Mouse (Mus musculus) intestine, postnatal 0 days (tissue): Measurements from ENCODE around the gene Gm1113. TPM values are rescaled to one million over a fixed set of nuclear protein-coding genes. Genes with fewer than 3 reads are reported as not detected.

Source experiments
- ATAC-seq: fragments of 200-750 bp; cut with Nextera tagmentation; 2 replicates; pipeline ENCODE4 v1.8.0; 2017; ENCODE audit warnings: mild to moderate bottlenecking, moderate TSS enrichment, moderate library complexity
- H3K27ac ChIP-seq: fragments of 300-500 bp; sonication (generic); 2 replicates; pipeline ENCODE4 v1.5.1; 2014; ENCODE audit warnings: mild to moderate bottlenecking, low read depth, low read length, moderate library complexity
- H3K27me3 ChIP-seq: fragments of 300-500 bp; sonication (generic); replicated peaks from 2 replicates; pipeline ENCODE4 v1.6.1; 2014; ENCODE audit warnings: low read length, mixed read lengths; ENCODE audit not compliant: control insufficient read depth, insufficient read depth
- H3K36me3 ChIP-seq: fragments of 300-500 bp; sonication (generic); 2 replicates; pipeline ENCODE4 v1.6.1; 2014; ENCODE audit warnings: mild to moderate bottlenecking, moderate library complexity; ENCODE audit not compliant: control insufficient read depth, insufficient read depth
- H3K4me1 ChIP-seq: fragments of 300-500 bp; sonication (generic); replicated peaks from 2 replicates; pipeline ENCODE4 v1.6.1; 2014; ENCODE audit warnings: antibody characterized with exemption, low read length, mixed read lengths; ENCODE audit not compliant: control insufficient read depth, insufficient read depth
- H3K4me2 ChIP-seq: fragments of 300-500 bp; sonication (generic); replicated peaks from 2 replicates; pipeline ENCODE4 v1.6.1; 2014; ENCODE audit warnings: low read depth, mild to moderate bottlenecking, moderate library complexity
- H3K4me3 ChIP-seq: fragments of 300-500 bp; sonication (generic); 2 replicates; pipeline ENCODE4 v1.5.1; 2014; ENCODE audit warnings: low read depth, low read length
- H3K9ac ChIP-seq: fragments of 300-500 bp; sonication (generic); 2 replicates; pipeline ENCODE4 v1.6.1; 2014; ENCODE audit warnings: mild to moderate bottlenecking, low read depth, low read length
- H3K9me3 ChIP-seq: fragments of 300-500 bp; sonication (generic); 2 replicates; pipeline ENCODE4 v1.6.1; 2016; ENCODE audit warnings: mixed run types; ENCODE audit not compliant: control insufficient read depth
- CTCF ChIP-seq: sonication (generic); IDR thresholded peaks from 2 replicates; pipeline ENCODE4 v1.5.1; 2016; ENCODE audit warnings: low read depth, mild to moderate bottlenecking, control low read depth, antibody characterized with exemption, moderate library complexity
- WGBS: fragments of 180-500 bp; shearing (Covaris S2); extraction: QIAGEN DNeasy Blood & Tissue Kit; methylation state at CpG from one replicate; pipeline ENCODE4 v1.1.7; 2014; 5-methylcytosine and 5-hydroxymethylcytosine counted together
- polyA plus RNA-seq: library from polyadenylated mRNA; unstranded; fragments of >200 nt; fragmentation: Nextera tagmentation; extraction: Ambion mirVana; gene quantifications from 2 replicates; pipeline ENCODE4 v1.2.1, GENCODE M21; 2015

Gm1113 gene
- polyA plus RNA-seq, 1 experiment from 2014 or later: not detected

GRCm38 (mm10) chr9:35535110-35535509 is 17.0 kb upstream of the Gm1113 start:
- Histone ChIP-seq H3K9me3 (no peaks in the 10 kb centered on the region), H3K27ac (no peak overlapping the region), H3K4me3 (no peak overlapping the region), H3K4me1 (no peaks in the 10 kb centered on the region), H3K27me3 (no peaks in the 10 kb centered on the region), H3K4me2 (no peak overlapping the region), H3K9ac (no peak overlapping the region), H3K36me3 (no peaks in the 10 kb centered on the region)
- TF ChIP-seq CTCF: peak; percentile 92
- WGBS: 1% methylated on average over 2 of the region's 2 CpGs
- peak; percentile 72 for ATAC-seq

DNA sequence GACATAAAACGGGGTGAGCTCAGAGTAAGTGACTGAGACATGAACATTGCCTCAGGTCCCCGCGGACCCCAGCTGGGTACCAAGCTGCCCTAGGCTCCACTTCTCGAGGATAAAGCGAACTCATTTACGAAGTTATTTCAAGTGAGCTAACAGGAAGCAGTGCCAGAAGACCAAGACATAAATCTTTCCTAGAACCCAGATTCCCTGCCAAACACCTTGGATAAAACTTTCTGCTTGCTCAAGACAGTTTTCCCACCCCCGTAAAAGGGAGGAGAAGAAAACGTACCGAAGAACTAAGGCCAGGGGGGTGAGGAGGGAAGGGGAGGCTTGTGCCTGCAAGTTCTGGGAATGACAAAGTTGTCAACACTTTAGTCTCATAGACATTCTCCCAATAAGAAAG is 15.2 kb upstream of the Gm1113 start:
- Histone ChIP-seq H3K27ac (no peak overlapping the region), H3K4me1 (no peaks in the 10 kb centered on the region), H3K27me3 (no peaks in the 10 kb centered on the region), H3K4me3 (no peak overlapping the region), H3K36me3 (no peaks in the 10 kb centered on the region), H3K9ac (no peak overlapping the region), H3K9me3 (no peaks in the 10 kb centered on the region), H3K4me2 (no peak overlapping the region)
- no peak for ATAC-seq
- no peak for TF ChIP-seq CTCF
- 65% methylated on average over 9 of the region's 9 CpGs for WGBS

DNA sequence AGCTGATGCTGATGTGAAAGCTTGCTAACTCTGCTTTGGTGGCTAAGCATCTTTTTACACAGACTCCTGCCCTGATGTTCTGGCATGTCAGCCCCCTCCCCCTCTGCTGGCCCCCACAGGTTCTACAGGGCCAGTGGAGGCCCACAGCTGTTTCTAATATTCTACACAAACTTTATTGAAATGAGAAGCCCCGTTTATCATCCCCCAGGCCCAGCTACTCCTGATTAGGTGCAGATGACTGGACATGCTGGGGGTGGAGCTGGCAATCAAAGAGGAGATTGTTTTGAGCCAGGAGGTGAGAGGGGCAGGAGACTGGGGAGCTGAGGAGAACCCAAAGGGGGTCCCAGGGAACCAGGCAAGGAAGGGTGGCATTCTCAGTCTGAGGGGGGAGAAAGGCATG is 11.7 kb upstream of the Gm1113 start:
- Histone ChIP-seq H3K4me1 (no peaks in the 10 kb centered on the region), H3K4me2 (no peak overlapping the region), H3K4me3 (no peak overlapping the region), H3K27me3 (no peaks in the 10 kb centered on the region), H3K9ac (no peak overlapping the region), H3K9me3 (no peaks in the 10 kb centered on the region), H3K27ac (no peak overlapping the region), H3K36me3 (no peaks in the 10 kb centered on the region)
- 11% methylated on average over 1 of the region's 1 CpGs for WGBS
- ATAC-seq: no peak
- TF ChIP-seq CTCF: no peak

DNA sequence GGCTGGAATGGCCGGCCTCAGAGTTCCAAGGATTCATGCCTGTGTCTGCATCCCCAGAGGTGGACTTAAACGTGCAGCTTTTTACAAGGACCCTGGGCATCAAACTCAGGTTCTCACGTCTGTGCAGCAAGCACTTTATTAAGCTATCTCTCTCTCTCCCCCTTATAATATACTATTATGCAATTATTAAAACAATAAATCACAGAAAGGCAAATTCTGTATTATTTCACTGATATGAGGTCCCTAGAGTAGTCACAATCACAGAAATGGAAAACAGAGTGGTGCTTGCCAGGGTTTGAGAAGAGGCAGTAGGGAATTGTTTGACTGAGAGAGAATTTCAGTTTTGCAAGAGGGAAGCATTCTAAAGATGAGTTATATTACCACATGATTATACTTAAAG is 11.1 kb upstream of the Gm1113 start:
- no peak for TF ChIP-seq CTCF
- Histone ChIP-seq H3K4me2 (no peak overlapping the region), H3K9me3 (no peaks in the 10 kb centered on the region), H3K4me3 (no peak overlapping the region), H3K36me3 (no peaks in the 10 kb centered on the region), H3K27ac (no peak overlapping the region), H3K9ac (no peak overlapping the region), H3K4me1 (no peaks in the 10 kb centered on the region), H3K27me3 (no peaks in the 10 kb centered on the region)
- WGBS: 78% methylated on average over 3 of the region's 3 CpGs
- no peak for ATAC-seq

GRCm38 (mm10) chr9:35523941-35524411 is 5.9 kb upstream of the Gm1113 start:
- TF ChIP-seq CTCF: peak; percentile 94
- Histone ChIP-seq H3K27me3 (no peaks in the 10 kb centered on the region), H3K27ac (no peak overlapping the region), H3K4me2 (no peak overlapping the region), H3K9me3 (no peaks in the 10 kb centered on the region), H3K36me3 (no peaks in the 10 kb centered on the region), H3K4me1 (no peaks in the 10 kb centered on the region), H3K4me3 (no peak overlapping the region), H3K9ac (no peak overlapping the region)
- WGBS: 25% methylated on average over 7 of the region's 7 CpGs
- ATAC-seq: no peak

- Histone ChIP-seq H3K4me1 (no peaks in the 10 kb centered on the region), H3K9me3 (no peaks in the 10 kb centered on the region), H3K27ac (no peak overlapping the region), H3K9ac (no peak overlapping the region), H3K36me3 (no peaks in the 10 kb centered on the region), H3K27me3 (no peaks in the 10 kb centered on the region), H3K4me2 (no peak overlapping the region), H3K4me3 (no peak overlapping the region)
- no peak for ATAC-seq
- no peak for TF ChIP-seq CTCF
- WGBS: 55% methylated on average over 5 of the region's 5 CpGs
These were observed 5.5 kb upstream of the Gm1113 start for GRCm38 (mm10) chr9:35523541-35523940.
